Mouse (Mus musculus) brain, embryonic 18.5 days (tissue): ENCODE results near the gene Gm20888.
"Not testable (repeated sequence)": the region's sequence is repeated elsewhere in the genome, so short reads cannot be mapped to it uniquely, and the experiment has no call there.

ENCODE experiments used
- DNase-seq: peaks from one replicate; pipeline ENCODE4 v3.0.0-alpha.2; 2012; ENCODE audit warnings: low read depth, low spot score

Gm20888 gene

DNA sequence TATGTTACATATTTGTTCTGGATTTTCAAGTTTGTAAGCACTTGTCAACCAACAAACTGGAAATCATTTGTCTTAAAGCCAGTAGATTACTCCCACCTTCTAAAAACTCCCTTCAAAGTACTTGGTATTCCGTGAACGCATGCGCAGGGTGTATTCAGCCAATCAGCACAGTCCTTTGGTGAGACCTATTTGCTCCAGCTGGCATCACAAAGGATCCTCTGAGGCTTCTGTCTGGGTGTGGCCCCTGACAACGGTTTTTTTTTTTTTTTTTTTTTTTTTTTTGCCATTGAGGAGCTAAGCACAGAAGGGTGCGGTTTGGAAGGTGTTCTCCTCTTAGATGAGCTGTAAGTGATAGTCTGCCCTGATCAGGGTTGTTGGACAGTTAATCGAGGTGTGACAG is at the start of gene Gm20888:
Gene Gm20888 (plus strand): TSS at position 301 of the 400 bp plus-strand sequence.
- DNase-seq: not testable (repeated sequence)
